ENCODE assay signal across 8 mouse cellular contexts in the genomic region with DNA sequence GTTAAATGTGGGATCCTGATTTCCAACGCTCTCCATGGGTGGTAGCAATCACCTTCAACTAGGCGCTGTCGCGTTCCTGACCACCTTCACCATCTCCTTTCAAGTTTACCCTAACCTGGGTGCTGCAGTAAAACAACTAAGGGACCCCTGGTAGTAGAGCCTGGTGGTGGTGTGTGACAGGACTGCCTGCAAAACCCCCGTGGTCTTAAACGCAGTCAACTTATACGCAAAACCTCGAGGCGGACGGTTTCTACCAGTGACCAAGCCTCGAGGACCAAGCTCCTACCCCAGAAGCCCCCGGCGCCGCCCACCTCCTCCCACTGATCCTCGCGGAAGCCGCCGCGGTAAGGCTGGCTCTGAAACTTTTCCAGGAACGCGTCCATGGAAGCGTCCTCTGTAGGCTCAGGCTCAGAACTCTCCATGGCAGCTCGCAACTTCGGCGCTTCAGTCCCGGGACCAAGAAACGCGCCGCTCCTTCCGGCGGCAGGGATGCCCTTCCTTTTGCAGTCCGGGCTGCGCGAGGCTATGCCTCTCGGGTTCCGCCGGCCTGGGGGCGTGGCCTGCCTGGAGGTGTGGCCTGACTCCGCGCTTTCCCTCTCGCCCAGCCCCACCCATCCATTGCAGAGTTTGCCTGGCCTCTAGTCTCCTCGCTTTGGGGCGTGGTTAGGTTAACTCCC. TPM values are rescaled to one million over a fixed set of nuclear protein-coding genes. Genes with fewer than 3 reads are reported as not detected.
DNase-seq lines count a peak whose midpoint lies in the region; ATAC-seq lines count a peak whose summit lies in the region.

Ttc4 (minus strand) TSS at position 503 of the 677 bp plus-strand sequence.

- H3K4me3 ChIP-seq in lung, embryonic 16.5 days (ENCODE audit: low read length), result peak within 1 kb of the TSS; percentile 92

- H3K4me1 ChIP-seq in lung, embryonic 16.5 days (replicated peaks; ENCODE audit: control insufficient read depth, insufficient read depth, low read length), result peaks cover 6% of the 10 kb centered on the region; the same call in 1 of the 2 replicates

- peaks cover 8% of the 10 kb centered on the region for H3K36me3 ChIP-seq in lung, embryonic 16.5 days (ENCODE audit: control insufficient read depth, insufficient read depth, low read length)

- under 1% methylated on average over 43 of the region's 43 CpGs for WGBS in lung, embryonic 16.5 days

- H3K9ac ChIP-seq in lung, embryonic 16.5 days (ENCODE audit: low read length), result peak within 1 kb of the TSS; percentile 98

- H3K27ac ChIP-seq in lung, embryonic 16.5 days (ENCODE audit: low read length), result peak within 1 kb of the TSS; percentile 79

- DNase-seq in MEL-GATA-1-ER (ENCODE audit: extremely low read depth, low read depth), result peak; percentile 81
- peak; percentile 81 for DNase-seq in cerebellum, adult 8-10 months
- DNase-seq in forelimb bud, embryonic 11.5 days (ENCODE audit: low read depth, low spot score), result peak; percentile 94
- peak; percentile 54 for DNase-seq in layer of hippocampus, adult 9-10 months (ENCODE audit: low spot score)
- DNase-seq in ovary, postnatal 10 days (ENCODE audit: low spot score), result peak; percentile 78
- DNase-seq in thymus, postnatal 10 days (ENCODE audit: low spot score in 2 of 2), result peak; percentile 83 to 91

- H3K4me2 ChIP-seq in lung, embryonic 16.5 days (ENCODE audit: low read depth, low read length), result peak within 1 kb of the TSS; percentile 88

- peak; percentile 98 to 99 for ATAC-seq in hematopoietic stem cell, adult 5-6 weeks (replicated peaks in 1 of 2; ENCODE audit: insufficient read depth in 1 of 2, low FRiP score in 2 of 2, low TSS enrichment in 1 of 2, low read depth in 1 of 2, poor library complexity in 2 of 2, severe bottlenecking in 2 of 2)
- peak; percentile 99 for ATAC-seq in lung, embryonic 16.5 days (ENCODE audit: low read depth)

- no peaks in the 10 kb centered on the region for H3K27me3 ChIP-seq in lung, embryonic 16.5 days (ENCODE audit: control insufficient read depth, insufficient read depth, low read depth, low read length)

- H3K9me3 ChIP-seq in lung, embryonic 16.5 days (ENCODE audit: control insufficient read depth, low read length), result no peaks in the 10 kb centered on the region

RNA-seq across cellular contexts. Expression of gene Ttc4, which starts in this region (rescaled TPM):
- total RNA-seq in hematopoietic stem cell, adult 5-6 weeks (2017), result 41.9 and 46.4 TPM in 2 replicates
- 89.7 and 92.3 TPM in 2 replicates for polyA plus RNA-seq in lung, embryonic 16.5 days (2015; fragmentation: Nextera tagmentation; extraction: Ambion mirVana)

Comparison
In these comparisons a context has a peak if more than half of its experiments do, and no peak if none do; other contexts are left out.
1. Peak in every context shown above with its lines: DNase-seq, ATAC-seq, H3K4me3 ChIP-seq and H3K27ac ChIP-seq.